Mouse (Mus musculus): ENCODE measurements at regions not wholly inside any gene's neighbourhood (a gene's known extent, or its start where the extent isn't known, plus 50 kb on each side); places are given as distances from the start of the nearest gene placed in this dataset.

DNA sequence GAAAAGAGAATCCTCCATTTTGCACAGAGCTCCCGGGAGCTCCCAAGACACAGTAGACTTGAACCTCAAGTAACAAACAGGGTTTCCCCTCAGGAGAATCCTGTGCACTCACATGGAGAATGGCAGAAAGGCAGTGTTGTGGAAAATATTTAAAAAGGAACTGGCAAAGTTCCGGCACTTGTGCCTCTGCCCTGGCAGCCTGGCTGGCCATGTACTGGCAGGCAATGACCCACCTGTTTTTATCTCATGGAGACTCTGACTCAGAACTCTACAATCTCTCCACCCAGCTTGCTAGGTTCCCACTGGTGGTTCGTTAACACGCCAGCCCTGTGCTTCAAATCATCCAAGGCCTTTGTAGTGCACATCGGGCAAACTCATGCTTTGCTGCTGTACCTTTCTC, 362.3 kb upstream of the Jmjd1c start:
- no peak for TF ChIP-seq POLR2A (IDR thresholded peaks at IDR 0.05; ENCODE audit: insufficient read depth, low read depth, low read length)
- TF ChIP-seq CTCF (IDR thresholded peaks at IDR 0.05; ENCODE audit: insufficient read depth, low read depth, low read length): no peak
